Mouse (Mus musculus) urinary bladder, postnatal 36 days (tissue): ENCODE data around the gene Sbds.
"Not testable (repeated sequence)": the region's sequence is repeated elsewhere in the genome, so short reads cannot be mapped to it uniquely, and the experiment has no call there.

Experiments used
- DNase-seq, 2 experiments: peaks; one replicate each; pipeline ENCODE4 v3.0.0; 2022; ENCODE audit warnings: low spot score in 2 of 2, mixed read lengths in 1 of 2

The Sbds gene

GRCm38 (mm10) chr5:130256678-130257271 lies 1.4 kb upstream of the Sbds start:
- DNase-seq = peak; percentile 90 to 94

GRCm38 (mm10) chr5:130255799-130256525 lies 632 bp upstream of the Sbds start:
- not testable (repeated sequence) for DNase-seq

- DNase-seq = no peak
These were observed 940 bp downstream of the Sbds start for GRCm38 (mm10) chr5:130254164-130255016.

GRCm38 (mm10) chr5:130247823-130248222 lies 7.5 kb downstream of the Sbds start:
- no peak for DNase-seq

- no peak for DNase-seq
These were observed 13.9 kb downstream of the Sbds start for GRCm38 (mm10) chr5:130241426-130241825.

GRCm38 (mm10) chr5:130239856-130240255 lies 15.5 kb downstream of the Sbds start:
- no peak for DNase-seq

- no peak for DNase-seq
These were observed 16.1 kb downstream of the Sbds start for GRCm38 (mm10) chr5:130239236-130239635.

GRCm38 (mm10) chr5:130236302-130236701 lies 19.0 kb downstream of the Sbds start:
- no peak for DNase-seq

- no peak for DNase-seq
These were observed 27.2 kb downstream of the Sbds start for GRCm38 (mm10) chr5:130228120-130228519.

- DNase-seq = no peak
These were observed 28.5 kb downstream of the Sbds start for GRCm38 (mm10) chr5:130226790-130227189.

GRCm38 (mm10) chr5:130222146-130223004 lies 33.0 kb downstream of the Sbds start:
- DNase-seq = peak; percentile 94

GRCm38 (mm10) chr5:130221760-130222145 lies 33.6 kb downstream of the Sbds start:
- peak in 1 of 2 experiments; percentile 11 for DNase-seq

GRCm38 (mm10) chr5:130221316-130221715 lies 34.0 kb downstream of the Sbds start:
- no peak for DNase-seq

- DNase-seq = no peak
These were observed 37.0 kb downstream of the Sbds start for GRCm38 (mm10) chr5:130218336-130218735.

GRCm38 (mm10) chr5:130217406-130217805 lies 37.9 kb downstream of the Sbds start:
- DNase-seq = no peak

- no peak for DNase-seq
These were observed 38.5 kb downstream of the Sbds start, which contains the start of gene Tmem248 for GRCm38 (mm10) chr5:130216781-130217180. Gene Tmem248 (plus strand): TSS chr5:130217081.

- DNase-seq = no peak
These were observed 42.4 kb downstream of the Sbds start for GRCm38 (mm10) chr5:130212956-130213355.

GRCm38 (mm10) chr5:130207299-130207698 lies 48.0 kb downstream of the Sbds start:
- no peak for DNase-seq

GRCm38 (mm10) chr5:130205441-130206023 lies 49.8 kb downstream of the Sbds start:
- DNase-seq = no peak

- DNase-seq = no peak
These were observed 50.8 kb downstream of the Sbds start for GRCm38 (mm10) chr5:130204560-130204959.

GRCm38 (mm10) chr5:130203948-130204347 lies 51.4 kb downstream of the Sbds start:
- peak in 1 of 2 experiments; percentile 41 for DNase-seq
